Mouse (Mus musculus) small intestine, adult 2 months (tissue): ENCODE data around the gene Clec11a. TPM values are rescaled to one million over a fixed set of nuclear protein-coding genes. Genes with fewer than 3 reads are reported as not detected.

Source experiments
- H3K27ac ChIP-seq: fragments of 200-500 bp; 2 replicates; pipeline ENCODE4 v1.5.1; 2012; ENCODE audit warnings: low read depth, low read length, control low read depth, inconsistent platforms; ENCODE audit not compliant: insufficient read depth
- H3K27me3 ChIP-seq: fragments of 200-500 bp; 2 replicates; pipeline ENCODE4 v1.6.1; 2012; ENCODE audit warnings: mild to moderate bottlenecking, moderate library complexity, low read length, inconsistent platforms; ENCODE audit not compliant: control insufficient read depth, insufficient read depth
- H3K36me3 ChIP-seq: fragments of 200-500 bp; 2 replicates; pipeline ENCODE4 v1.6.1; 2012; ENCODE audit warnings: mild to moderate bottlenecking, low read length, control low read depth, inconsistent platforms; ENCODE audit not compliant: control insufficient read depth, insufficient read depth
- H3K4me1 ChIP-seq: fragments of 200-500 bp; 2 replicates; pipeline ENCODE4 v1.6.1; 2012; ENCODE audit warnings: low read length, inconsistent platforms, mixed read lengths; ENCODE audit not compliant: control insufficient read depth, insufficient read depth, insufficient read length
- H3K4me3 ChIP-seq: fragments of 200-500 bp; 2 replicates; pipeline ENCODE4 v1.5.1; 2012; ENCODE audit warnings: low read depth, mild to moderate bottlenecking, control low read depth, inconsistent platforms, low read length, moderate library complexity
- CTCF ChIP-seq: fragments of 200-500 bp; IDR thresholded peaks from 2 replicates; pipeline ENCODE4 v1.5.1; 2012; ENCODE audit warnings: low read depth, mild to moderate bottlenecking, control low read depth, inconsistent platforms, low read length, moderate library complexity, mixed read lengths; ENCODE audit not compliant: insufficient replicate concordance, insufficient read length; ENCODE audit errors: extremely low read depth
- POLR2A ChIP-seq: fragments of 200-500 bp; IDR thresholded peaks from 2 replicates; pipeline ENCODE4 v1.6.1; 2012; ENCODE audit warnings: low read depth, mild to moderate bottlenecking, control low read depth, inconsistent platforms, low read length, moderate library complexity
- WGBS: fragments of 180-500 bp; shearing (Covaris S2); methylation state at CpG from one replicate; pipeline ENCODE4 v1.1.7; 2018; 5-methylcytosine and 5-hydroxymethylcytosine counted together
- polyA plus RNA-seq: library from polyadenylated mRNA; depleted of rRNA; stranded (reverse); fragments of >200 nt; gene quantifications from 2 replicates; pipeline ENCODE4 v1.2.3, GENCODE M21; 2012

The Clec11a gene
- polyA plus RNA-seq, 1 experiment: 0.82 TPM

DNA sequence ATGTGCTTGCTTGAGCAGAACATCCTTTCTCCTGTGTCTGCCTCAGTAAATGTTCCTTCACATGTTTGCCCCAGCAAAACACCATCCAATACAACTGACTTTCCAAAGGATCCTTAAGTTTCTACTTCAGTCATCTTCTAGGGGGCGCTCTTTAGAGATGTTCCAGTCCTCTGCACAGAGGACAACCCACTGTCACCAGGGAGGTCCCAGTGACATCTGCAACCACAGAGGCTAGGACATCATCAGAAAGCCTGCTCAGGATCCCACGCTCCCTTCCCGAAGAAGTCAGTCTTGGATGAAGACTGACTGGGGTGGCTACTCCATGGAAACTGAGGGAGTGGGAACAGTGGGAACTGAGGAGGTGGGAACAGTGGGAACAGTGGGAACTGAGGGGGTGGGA, 31.2 kb downstream of the Clec11a start:
- no peak overlapping the region for H3K27ac ChIP-seq
- H3K27me3 ChIP-seq: no peaks in the 10 kb centered on the region
- no peak for TF ChIP-seq CTCF
- no peak for TF ChIP-seq POLR2A
- H3K4me1 ChIP-seq: no peaks in the 10 kb centered on the region
- H3K4me3 ChIP-seq: no peak overlapping the region
- 75% methylated on average over 3 of the region's 3 CpGs for WGBS
- H3K36me3 ChIP-seq: no peaks in the 10 kb centered on the region

DNA sequence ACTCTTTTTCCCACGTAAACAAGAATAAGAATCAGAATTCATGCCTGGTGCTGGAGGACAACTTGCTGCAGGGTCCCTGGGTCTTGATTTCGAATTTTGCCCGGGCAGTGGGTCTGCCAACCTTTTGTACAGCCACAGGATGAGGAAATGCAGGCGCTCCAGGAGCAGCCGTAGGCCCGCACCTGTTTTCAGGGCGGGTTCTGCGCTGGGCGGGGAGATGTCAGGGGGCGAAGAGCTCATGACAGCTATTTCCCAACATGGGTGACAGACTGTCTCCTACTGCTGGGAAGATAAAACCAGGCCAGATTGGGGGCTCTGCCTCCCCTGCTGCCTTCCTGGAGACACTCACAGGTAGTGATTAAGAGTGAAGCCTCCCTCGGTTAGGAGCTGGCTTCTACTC, 32.6 kb downstream of the Clec11a start:
- Histone ChIP-seq H3K4me3 (no peak overlapping the region), H3K27ac (no peak overlapping the region), H3K4me1 (no peaks in the 10 kb centered on the region), H3K27me3 (no peaks in the 10 kb centered on the region), H3K36me3 (no peaks in the 10 kb centered on the region)
- TF ChIP-seq POLR2A (no peak), CTCF (no peak)
- WGBS: 25% methylated on average over 11 of the region's 11 CpGs

DNA sequence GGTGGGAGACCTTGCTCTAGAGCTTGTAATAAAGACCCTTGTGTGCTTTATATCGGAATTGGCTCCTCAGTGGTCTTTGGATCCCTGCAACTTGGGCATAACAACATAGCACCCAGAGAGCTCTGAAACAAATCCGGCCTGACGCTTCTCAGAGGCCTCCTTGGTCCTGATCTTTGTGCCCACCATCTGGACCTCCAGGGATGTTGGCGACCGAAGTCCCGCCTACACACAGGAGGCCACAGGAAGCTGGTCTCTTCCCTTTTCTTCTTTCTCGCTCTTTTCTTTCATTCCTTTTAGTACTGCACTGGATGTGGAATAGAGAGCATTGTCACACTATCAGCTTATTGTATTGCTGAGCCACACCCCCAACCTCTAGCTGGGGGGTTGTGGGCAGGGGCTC, 33.3 kb downstream of the Clec11a start:
- Histone ChIP-seq H3K27me3 (no peaks in the 10 kb centered on the region), H3K27ac (no peak overlapping the region), H3K4me3 (no peak overlapping the region), H3K36me3 (no peaks in the 10 kb centered on the region), H3K4me1 (no peaks in the 10 kb centered on the region)
- TF ChIP-seq POLR2A: no peak
- no peak for TF ChIP-seq CTCF
- 76% methylated on average over 7 of the region's 7 CpGs for WGBS

DNA sequence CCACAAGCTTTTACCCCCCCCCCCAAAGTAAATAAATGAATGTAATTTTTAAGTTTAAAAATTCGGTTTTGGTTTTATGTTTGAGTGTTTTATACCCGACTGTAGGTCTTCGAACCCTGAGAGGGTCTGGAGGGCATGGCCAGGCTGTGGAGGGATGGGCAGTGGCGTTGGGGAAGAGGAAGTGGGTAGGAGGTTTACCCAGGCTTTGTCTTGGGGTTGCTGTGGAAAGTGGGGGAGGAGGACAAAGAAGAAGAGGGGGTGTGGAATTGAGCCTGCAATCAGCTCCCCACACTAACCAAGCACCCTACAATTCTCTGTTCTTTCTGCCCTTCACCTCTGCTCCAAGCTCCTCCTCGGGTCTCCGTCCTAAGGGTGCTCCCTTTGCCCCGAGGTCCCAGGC, 34.2 kb downstream of the Clec11a start:
- WGBS: 81% methylated on average over 7 of the region's 7 CpGs
- Histone ChIP-seq H3K4me3 (no peak overlapping the region), H3K36me3 (no peaks in the 10 kb centered on the region), H3K4me1 (no peaks in the 10 kb centered on the region), H3K27ac (no peak overlapping the region), H3K27me3 (no peaks in the 10 kb centered on the region)
- TF ChIP-seq CTCF (no peak), POLR2A (no peak)

DNA sequence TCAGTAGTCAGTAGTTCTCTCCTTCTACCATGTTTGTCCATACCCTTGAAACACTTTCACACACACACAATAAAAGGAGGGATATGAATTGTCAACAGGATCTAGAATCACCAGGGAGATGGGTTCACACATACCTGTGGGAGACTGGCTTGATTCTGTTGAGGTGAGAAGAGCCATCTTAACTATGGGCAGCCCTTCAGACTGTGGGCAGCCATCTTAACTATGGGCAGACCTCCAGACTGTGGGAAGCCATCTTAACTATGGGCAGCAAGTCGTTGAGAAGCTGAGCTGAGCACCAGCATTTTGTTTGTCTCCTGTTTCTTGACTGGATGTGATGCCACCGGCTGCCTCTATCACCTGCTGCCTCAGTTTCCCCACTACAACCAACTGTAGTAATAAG, 35.4 kb downstream of the Clec11a start:
- TF ChIP-seq POLR2A (no peak), CTCF (no peak)
- Histone ChIP-seq H3K27me3 (no peaks in the 10 kb centered on the region), H3K36me3 (no peaks in the 10 kb centered on the region), H3K27ac (no peak overlapping the region), H3K4me3 (no peak overlapping the region), H3K4me1 (no peaks in the 10 kb centered on the region)
- 71% methylated on average over 2 of the region's 2 CpGs for WGBS

DNA sequence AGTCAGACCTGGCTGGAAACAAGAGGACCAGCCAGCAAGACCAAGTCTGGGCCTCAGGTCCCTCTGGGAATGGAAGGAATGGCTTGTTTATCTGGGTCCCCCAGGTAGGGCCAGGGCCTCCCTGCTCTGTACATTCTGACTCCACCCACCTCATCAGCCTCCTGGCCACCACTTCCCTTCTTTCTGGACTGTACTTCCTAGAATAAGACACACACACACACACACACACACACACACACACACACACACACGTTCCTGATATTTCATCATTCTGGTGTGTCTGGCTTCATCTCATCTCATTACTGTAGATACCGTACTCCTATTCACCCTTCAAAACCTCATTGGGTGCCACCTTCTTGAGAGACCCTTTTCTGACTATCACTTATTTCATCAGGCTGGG, 37.3 kb downstream of the Clec11a start:
- WGBS: 67% methylated on average over 2 of the region's 2 CpGs
- no peak overlapping the region for H3K4me3 ChIP-seq
- H3K27ac ChIP-seq: no peak overlapping the region
- TF ChIP-seq POLR2A: no peak
- TF ChIP-seq CTCF: no peak
- no peaks in the 10 kb centered on the region for H3K36me3 ChIP-seq
- no peaks in the 10 kb centered on the region for H3K27me3 ChIP-seq
- H3K4me1 ChIP-seq: no peaks in the 10 kb centered on the region

DNA sequence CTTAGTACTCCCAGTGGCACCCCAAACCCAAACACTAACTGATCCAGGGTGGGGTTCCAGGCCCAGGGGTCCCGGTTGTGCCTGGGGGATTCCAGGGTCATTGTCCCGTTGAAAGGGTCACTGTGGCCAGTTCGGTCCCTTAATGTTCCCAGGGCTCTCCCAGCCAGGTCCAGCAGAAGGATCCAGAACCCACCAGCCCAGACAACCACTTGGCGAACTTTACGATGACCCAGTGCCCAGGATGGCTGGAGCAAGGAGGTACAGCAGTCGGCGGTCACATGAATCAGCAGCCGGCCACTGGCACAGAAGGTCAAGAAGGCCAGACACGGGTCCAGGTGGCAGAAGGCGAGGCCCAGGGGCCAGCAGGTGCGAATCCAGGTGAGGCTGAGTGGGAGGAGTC, 38.6 kb downstream of the Clec11a start:
- TF ChIP-seq CTCF: no peak
- Histone ChIP-seq H3K27ac (no peak overlapping the region), H3K36me3 (no peaks in the 10 kb centered on the region), H3K27me3 (no peaks in the 10 kb centered on the region; the same call in 1 of the 2 replicates), H3K4me3 (no peak overlapping the region), H3K4me1 (no peaks in the 10 kb centered on the region)
- 61% methylated on average over 11 of the region's 11 CpGs for WGBS
